Mouse (Mus musculus) embryonic stem cell, embryonic (primary cell): ENCODE data around the gene Wdr5.

Experiments
- CTCF ChIA-PET, 4 experiments: fragments of 300-600 bp in 2 of 4; fragments of 350-600 bp in 2 of 4; sonication (Branson Sonifier 250); formaldehyde crosslinking; loops; one replicate each; lab custom pipeline; 2022; ENCODE audit warnings: inconsistent platforms in 2 of 4; lab: Charles Lee
- POLR2A ChIA-PET, 4 experiments: fragments of 300-600 bp in 2 of 4; fragments of 350-600 bp in 2 of 4; sonication (Branson Sonifier 250); formaldehyde crosslinking; loops; one replicate each; lab custom pipeline; 2022; ENCODE audit warnings: antibody characterized with exemption in 4 of 4, inconsistent platforms in 1 of 4; lab: Charles Lee

Gene Wdr5

DNA sequence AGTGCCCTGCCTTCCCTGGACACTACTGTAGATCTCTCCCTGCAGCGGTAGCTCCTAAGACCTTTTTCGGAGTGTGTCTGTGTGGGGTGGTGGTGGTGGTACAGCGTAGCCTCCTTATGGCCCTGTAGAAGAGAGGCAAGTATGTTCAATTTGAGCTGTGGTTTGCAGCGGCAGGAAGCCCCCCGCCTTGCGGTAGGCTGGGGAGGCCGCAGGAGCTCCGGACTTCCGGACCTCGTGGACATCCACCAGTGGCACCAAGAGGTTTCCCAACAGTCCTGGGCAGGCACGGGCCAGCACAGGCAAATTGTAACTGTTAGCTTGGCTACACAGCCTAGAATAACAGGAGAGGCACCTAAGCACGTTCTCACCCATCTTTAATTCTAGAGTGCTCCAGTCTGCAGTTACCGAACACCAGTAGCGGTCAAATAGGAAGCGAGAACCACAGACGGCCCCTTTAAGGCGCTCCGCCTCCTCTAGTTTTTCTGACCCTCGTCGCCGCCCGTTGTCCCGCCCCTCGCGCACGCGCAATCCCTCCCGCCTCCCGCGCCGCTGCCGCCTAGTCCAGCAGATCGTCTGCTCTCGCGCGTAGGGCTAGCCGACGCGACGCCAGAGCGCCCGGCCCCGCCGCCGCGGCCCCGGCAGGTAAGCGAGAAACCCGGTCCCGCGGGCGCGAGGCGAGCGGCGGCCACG, at the start of gene Wdr5:
Wdr5 (plus strand) TSS at position 519 of the 690 bp plus-strand sequence.
- ChIA-PET POLR2A (interaction anchor here (0.6 to 7.3 kb wide), 43 partner anchors 8 to 612 kb away, joined by 3 to 237 read pairs (median 5); partner anchors contain the start of genes Brd3 (in 3 of the 4), Brd3os (in 3 of the 4), Surf6 (in 1 of the 4) and Vav2 (in 1 of the 4)), CTCF (interaction anchor here in 3 of 4 experiments (0.6 to 2.0 kb wide), 18 partner anchors 9 to 792 kb away, joined by 3 to 10 read pairs (median 3); partner anchors contain the start of gene Brd3os (in 1 of the 3))

DNA sequence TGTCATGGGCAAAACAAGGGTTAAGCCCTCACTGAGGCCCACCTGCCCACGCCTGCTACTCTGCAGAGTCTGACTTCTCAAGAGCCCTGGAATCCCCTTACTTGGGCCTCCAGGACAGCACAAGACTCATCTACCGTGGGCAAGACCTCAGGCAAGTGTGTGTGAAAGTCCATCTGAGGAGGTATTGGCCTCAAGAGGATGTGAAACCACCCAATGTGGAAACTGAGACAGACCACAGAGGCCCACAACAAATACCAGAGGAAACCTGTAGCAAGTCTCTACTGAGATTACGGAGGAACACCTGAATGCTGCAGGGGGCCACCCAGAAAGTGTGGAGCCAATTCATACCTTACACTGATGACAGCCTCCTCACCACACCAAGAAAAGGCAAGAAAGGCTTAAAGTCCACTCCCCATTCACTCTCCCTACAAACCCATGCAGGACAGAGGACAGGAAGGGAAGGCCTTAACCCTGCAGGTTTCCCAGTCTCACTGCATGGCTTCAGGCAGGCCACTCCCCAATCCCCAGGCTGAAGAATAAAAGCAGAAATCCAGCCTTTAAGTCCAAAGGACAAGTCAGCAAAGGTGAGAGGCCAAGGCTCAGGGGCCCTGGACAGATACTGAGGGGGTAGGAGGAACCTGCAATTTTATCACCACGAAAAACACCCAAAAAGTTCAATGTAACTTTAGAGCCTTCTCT, 45.5 kb upstream of the Wdr5 start:
- ChIA-PET POLR2A (interaction anchor here in 3 of 4 experiments (0.8 to 2.7 kb wide), 7 partner anchors 13 to 55 kb away, joined by 3 to 8 read pairs (median 6); partner anchors contain the start of genes Brd3os (in 2 of the 3) and Brd3 (in 1 of the 3)), CTCF (no interaction called here)

DNA sequence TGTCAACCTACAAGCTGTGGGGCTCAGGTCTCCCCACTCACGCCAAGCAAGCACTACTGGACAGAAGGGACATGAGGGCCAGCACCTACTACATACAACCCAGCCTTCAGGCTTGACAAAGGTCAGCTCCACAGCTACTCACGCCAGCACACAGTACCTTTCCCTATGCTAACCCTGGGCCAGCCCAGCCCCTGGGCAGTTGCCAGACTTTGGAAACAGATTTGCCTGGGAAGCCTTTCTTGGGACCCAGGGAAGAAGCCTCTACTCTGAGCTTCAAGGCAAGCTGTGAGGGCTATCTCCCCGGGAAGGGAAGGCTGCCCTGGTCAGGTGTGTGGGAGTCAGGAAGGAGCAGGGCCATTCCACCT, 45.0 kb upstream of the Wdr5 start:
- ChIA-PET POLR2A (interaction anchor here in 3 of 4 experiments (0.8 to 2.7 kb wide), 6 partner anchors 11 to 55 kb away, joined by 3 to 7 read pairs (median 3); partner anchors contain the start of genes Brd3 (in 1 of the 3) and Brd3os (in 1 of the 3)), CTCF (no interaction called here)

DNA sequence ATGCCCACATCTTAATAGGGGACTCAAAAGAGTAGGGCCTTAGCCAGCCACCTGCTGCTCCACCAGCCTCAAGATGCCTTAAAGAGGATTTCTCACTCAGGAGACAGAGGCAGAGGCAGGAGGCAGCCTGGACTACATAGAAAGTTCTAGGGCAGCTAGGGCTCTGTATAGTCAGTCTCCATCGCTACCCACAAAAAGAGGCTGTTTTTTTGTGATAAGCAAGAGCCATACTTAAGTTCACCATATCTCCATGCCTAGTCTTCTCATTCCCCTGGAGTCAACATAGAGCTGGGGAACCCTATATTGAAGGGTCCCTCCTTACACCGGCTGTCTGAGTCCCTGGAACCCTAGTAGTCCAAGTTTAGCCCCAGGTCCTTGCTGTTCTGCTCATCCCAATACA, 44.4 kb upstream of the Wdr5 start:
- ChIA-PET POLR2A (interaction anchor here in 3 of 4 experiments (0.7 to 2.7 kb wide), 8 partner anchors 11 to 54 kb away, joined by 3 to 7 read pairs (median 3); partner anchors contain the start of genes Brd3 (in 1 of the 3) and Brd3os (in 1 of the 3)), CTCF (no interaction called here)

DNA sequence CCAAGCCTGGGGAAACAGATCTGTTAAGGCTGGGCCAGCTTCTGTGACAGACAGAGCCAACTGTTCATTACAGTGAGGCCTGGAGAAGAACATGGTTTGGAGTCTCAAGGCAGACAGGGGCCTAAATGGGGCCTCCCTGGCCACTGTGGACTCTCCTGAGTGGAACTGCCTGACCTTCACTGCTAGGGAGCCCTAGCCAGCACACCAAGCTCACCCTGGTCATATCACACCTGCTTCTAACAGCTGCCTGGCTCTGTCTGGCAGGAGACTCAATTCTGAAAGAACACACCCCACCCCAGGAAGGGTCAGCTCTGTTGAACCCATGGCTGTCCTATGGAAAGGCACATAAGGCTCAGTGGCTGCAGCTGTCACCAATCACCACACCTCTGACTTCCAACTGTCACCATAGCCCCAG, 43.8 kb upstream of the Wdr5 start:
- CTCF ChIA-PET, result interaction anchor here in 1 of 4 experiments (0.6 kb wide), 1 partner anchor 49 kb away, joined by 3 read pairs; no protein-coding TSS in a partner anchor
- POLR2A ChIA-PET, result interaction anchor here in 2 of 4 experiments (0.7 to 2.7 kb wide), 12 partner anchors 12 to 60 kb away, joined by 3 to 7 read pairs (median 4); partner anchors contain the start of genes Brd3 (in 1 of the 2), Brd3os (in 1 of the 2) and Wdr5 (in 1 of the 2)

DNA sequence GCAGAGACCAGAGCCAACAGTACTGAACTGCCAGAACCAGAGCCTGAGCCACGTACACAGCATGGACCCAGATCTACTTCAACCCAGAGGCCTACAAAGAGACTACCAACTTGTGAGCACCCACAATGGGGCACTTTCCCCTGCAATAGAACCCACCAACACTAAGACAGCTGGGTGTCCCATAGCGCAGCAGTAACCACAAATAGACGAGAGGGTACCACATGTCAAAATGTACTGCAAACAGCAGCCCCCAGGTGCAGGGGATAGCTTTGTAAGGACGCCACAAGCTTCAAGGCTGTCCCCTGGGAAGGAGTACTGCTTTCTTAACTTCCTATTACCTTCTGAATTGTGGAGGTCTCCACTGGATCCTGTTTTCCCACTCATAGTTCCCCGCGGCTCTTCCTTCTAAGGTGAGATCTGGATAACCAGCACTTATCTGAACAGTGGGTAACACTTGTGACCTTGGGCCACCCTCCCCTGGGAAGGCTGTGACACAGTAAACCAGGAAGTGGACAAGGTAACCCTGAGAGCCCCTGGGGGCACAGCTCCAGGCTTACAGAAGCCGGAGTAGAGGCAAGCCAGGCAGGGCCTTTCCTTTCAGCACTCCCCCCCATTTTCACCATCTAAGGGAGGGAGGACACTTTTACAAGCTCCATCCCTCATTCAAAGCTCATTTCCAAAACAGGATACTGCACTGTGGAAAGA, 41.7 kb upstream of the Wdr5 start:
- ChIA-PET CTCF (interaction anchor here in 1 of 4 experiments (0.6 kb wide), 1 partner anchor 13 kb away, joined by 3 read pairs; no protein-coding TSS in a partner anchor), POLR2A (interaction anchor here in 3 of 4 experiments (0.8 to 4.8 kb wide), 30 partner anchors 9 to 570 kb away, joined by 3 to 50 read pairs (median 4); partner anchors contain the start of genes Brd3 (in 2 of the 3), Brd3os (in 2 of the 3), Rxra (in 1 of the 3) and Surf6 (in 1 of the 3))

- CTCF ChIA-PET, result interaction anchor here in 1 of 4 experiments (0.6 kb wide), 1 partner anchor 12 kb away, joined by 3 read pairs; no protein-coding TSS in a partner anchor
- POLR2A ChIA-PET, result interaction anchor here in 3 of 4 experiments (0.5 to 4.8 kb wide), 29 partner anchors 8 to 419 kb away, joined by 3 to 50 read pairs (median 5); partner anchors contain the start of genes Brd3 (in 2 of the 3), Brd3os (in 2 of the 3) and Rxra (in 1 of the 3)
Observed at GRCm38 (mm10) chr2:27473911-27474310, 41.0 kb upstream of the Wdr5 start.

- POLR2A ChIA-PET, result interaction anchor here (0.6 to 4.8 kb wide), 41 partner anchors 9 to 840 kb away, joined by 3 to 50 read pairs (median 4); partner anchors contain the start of genes Brd3 (in 2 of the 4), Brd3os (in 2 of the 4), Surf6 (in 1 of the 4) and Vav2 (in 1 of the 4)
- CTCF ChIA-PET, result interaction anchor here in 1 of 4 experiments (0.7 kb wide), 1 partner anchor 59 kb away, joined by 6 read pairs; no protein-coding TSS in a partner anchor
Observed at GRCm38 (mm10) chr2:27474621-27475484, 40.1 kb upstream of the Wdr5 start.

- ChIA-PET POLR2A (interaction anchor here (0.6 to 4.8 kb wide), 32 partner anchors 10 to 841 kb away, joined by 3 to 50 read pairs (median 4); partner anchors contain the start of genes Brd3os (in 3 of the 4), Brd3 (in 2 of the 4), Surf6 (in 1 of the 4) and Vav2 (in 1 of the 4)), CTCF (interaction anchor here in 3 of 4 experiments (0.6 to 1.2 kb wide), 3 partner anchors 39 to 220 kb away, joined by 3 to 4 read pairs (median 4); partner anchors contain the start of gene Wdr5 (in 2 of the 3))
Observed at GRCm38 (mm10) chr2:27475495-27476302, 39.3 kb upstream of the Wdr5 start.

GRCm38 (mm10) chr2:27476303-27477192, 38.4 kb upstream of the Wdr5 start:
- ChIA-PET CTCF (interaction anchor here in 3 of 4 experiments (0.5 to 1.2 kb wide), 4 partner anchors 38 to 731 kb away, joined by 3 to 8 read pairs (median 4); partner anchors contain the start of gene Wdr5 (in 2 of the 3)), POLR2A (interaction anchor here in 3 of 4 experiments (0.7 to 4.8 kb wide), 19 partner anchors 10 to 1145 kb away, joined by 3 to 50 read pairs (median 5); partner anchors contain the start of genes Brd3 (in 2 of the 3), Brd3os (in 2 of the 3), Gfi1b (in 1 of the 3) and Vav2 (in 1 of the 3))

- POLR2A ChIA-PET, result interaction anchor here in 2 of 4 experiments (0.7 to 3.5 kb wide), 8 partner anchors 13 to 60 kb away, joined by 3 to 20 read pairs (median 3); partner anchors contain the start of genes Brd3 (in 1 of the 2) and Brd3os (in 1 of the 2)
Observed at GRCm38 (mm10) chr2:27479821-27480220, 35.1 kb upstream of the Wdr5 start.

DNA sequence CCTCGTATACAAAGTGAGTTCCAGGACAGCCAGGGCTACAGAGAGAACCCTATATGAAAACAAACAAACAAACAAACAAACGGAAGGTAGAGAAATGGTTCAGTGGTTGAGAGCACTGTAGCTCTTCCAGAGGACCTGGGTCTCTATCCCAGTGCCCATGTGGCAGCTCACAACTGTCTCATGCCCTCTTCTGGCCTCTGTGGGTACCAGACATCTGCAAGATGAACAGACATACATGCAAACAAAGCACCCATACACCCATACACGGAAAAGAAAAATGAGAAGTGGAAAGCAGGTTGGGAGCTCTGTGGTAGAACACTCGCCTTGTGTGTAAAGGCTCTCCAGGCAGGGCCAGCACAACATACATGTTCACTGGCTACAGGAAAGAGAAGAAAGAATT, 34.6 kb upstream of the Wdr5 start:
- ChIA-PET POLR2A (interaction anchor here in 3 of 4 experiments (0.7 to 3.5 kb wide), 8 partner anchors 14 to 584 kb away, joined by 3 to 20 read pairs (median 3); partner anchors contain the start of gene Brd3 (in 1 of the 3)), CTCF (interaction anchor here (0.6 to 1.3 kb wide), 4 partner anchors 25 to 573 kb away, joined by 3 read pairs; no protein-coding TSS in a partner anchor)

More at GRCm38 (mm10) chr2:27479821-27480220, 35.1 kb upstream of the Wdr5 start:
- CTCF ChIA-PET, result interaction anchor here in 3 of 4 experiments (0.6 to 1.3 kb wide), 3 partner anchors 25 to 573 kb away, joined by 3 read pairs; no protein-coding TSS in a partner anchor

DNA sequence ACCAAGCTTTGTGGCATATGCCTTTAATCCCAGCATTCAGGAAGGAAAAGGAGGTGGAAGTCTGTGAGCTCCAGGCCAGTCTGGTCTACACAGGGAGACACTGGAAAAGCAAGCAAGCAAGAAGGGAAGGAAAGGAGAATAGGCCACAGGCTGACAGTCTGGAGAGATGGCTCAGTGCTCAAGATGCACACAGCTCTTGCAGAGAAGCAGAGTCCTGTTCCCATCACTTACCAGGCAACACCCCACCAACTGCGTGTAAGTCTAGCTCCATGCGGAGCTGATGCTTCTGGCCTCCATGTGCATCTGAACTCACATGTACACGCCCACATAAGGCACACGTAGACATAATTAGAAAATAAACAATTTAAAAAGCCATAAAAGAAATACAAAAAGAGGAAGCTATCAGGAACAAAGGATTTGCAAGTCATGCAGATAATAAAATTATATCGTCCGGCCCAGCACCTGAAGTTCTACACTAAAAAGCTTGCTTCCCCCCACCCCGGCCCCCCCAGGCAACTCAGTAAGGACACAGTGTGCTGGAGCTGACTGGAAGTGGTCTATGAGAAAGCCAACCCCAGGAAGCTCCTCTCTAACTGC, 32.6 kb upstream of the Wdr5 start:
- CTCF ChIA-PET, result interaction anchor here in 1 of 4 experiments (1.5 kb wide), 1 partner anchor 24 kb away, joined by 3 read pairs; no protein-coding TSS in a partner anchor
- POLR2A ChIA-PET, result interaction anchor here in 2 of 4 experiments (0.7 to 2.3 kb wide), 10 partner anchors 9 to 334 kb away, joined by 3 to 9 read pairs (median 3); partner anchors contain the start of genes Brd3 (in 1 of the 2) and Brd3os (in 1 of the 2)
